Mouse (Mus musculus) layer of hippocampus, adult 18-20 months (tissue): Measurements from ENCODE around the gene Esd. TPM values are rescaled to one million over a fixed set of nuclear protein-coding genes. Genes with fewer than 3 reads are reported as not detected.
A peak's percentile ranks its signal among the peaks of the same experiment; 100 is the strongest.

Source experiments
- DNase-seq, 2 experiments: peaks; one replicate each; pipeline ENCODE4 v3.0.0; 2022; ENCODE audit warnings: low spot score in 2 of 2
- long read RNA-seq: library from polyadenylated mRNA; stranded (forward); transcript quantifications from one replicate; pipeline ENCODE4 v2.0.0, GENCODE M21; 2021
- total RNA-seq, 2 experiments: library from RNA; stranded (reverse); gene quantifications; 2 replicates each; pipeline ENCODE4 v1.2.3; 2021

Gene Esd
- 10 to 100 TPM; 81.5 to 86.5 TPM for total RNA-seq
- long read RNA-seq, transcript Esd-201 (9 exons, 1,988 nt) = major isoform, 39 of 41 reads
- long read RNA-seq, partial matches to known transcripts = 2 of 41 reads
- long read RNA-seq, other reads (novel, unspliced or antisense) = 0 of 41 reads

DNA sequence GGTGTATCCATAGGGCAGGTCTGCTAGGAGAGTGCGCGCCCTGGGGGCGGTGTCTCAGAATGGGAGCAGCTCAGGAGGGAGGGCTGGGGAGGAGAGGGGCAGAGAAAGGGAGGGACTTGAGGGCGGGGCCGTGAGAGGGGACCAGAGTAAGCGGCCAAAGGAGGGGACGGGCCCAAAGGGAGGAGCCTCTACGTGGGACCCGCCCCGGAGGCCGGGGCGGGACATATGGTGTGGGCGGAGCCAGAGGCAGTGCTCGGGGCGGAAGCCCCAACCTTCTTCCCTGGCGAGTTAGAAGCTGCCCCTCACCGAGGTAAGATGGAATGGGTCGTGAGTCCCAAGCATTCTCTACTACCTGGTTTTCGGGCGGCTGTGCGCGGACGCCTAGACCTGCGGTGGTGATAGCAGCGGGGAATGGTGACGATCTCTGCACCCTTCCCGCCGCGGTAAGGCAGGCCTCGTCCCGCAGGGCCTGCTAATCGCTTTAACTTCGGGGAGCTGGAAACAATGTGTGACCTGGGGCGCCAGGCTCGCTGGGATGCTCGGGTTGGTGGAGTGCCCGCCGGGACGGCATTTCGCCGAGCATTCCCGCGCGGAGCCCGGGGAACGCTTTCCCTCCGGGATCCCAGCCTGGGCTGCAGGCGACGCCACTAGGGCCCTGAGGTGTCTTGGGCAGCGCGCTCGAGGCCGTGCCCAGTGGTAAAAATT is at the start of gene Esd:
Gene Esd, plus strand, starts transcription at position 219 of the 705 bp plus-strand sequence.
- peak; percentile 86 to 90 for DNase-seq

DNA sequence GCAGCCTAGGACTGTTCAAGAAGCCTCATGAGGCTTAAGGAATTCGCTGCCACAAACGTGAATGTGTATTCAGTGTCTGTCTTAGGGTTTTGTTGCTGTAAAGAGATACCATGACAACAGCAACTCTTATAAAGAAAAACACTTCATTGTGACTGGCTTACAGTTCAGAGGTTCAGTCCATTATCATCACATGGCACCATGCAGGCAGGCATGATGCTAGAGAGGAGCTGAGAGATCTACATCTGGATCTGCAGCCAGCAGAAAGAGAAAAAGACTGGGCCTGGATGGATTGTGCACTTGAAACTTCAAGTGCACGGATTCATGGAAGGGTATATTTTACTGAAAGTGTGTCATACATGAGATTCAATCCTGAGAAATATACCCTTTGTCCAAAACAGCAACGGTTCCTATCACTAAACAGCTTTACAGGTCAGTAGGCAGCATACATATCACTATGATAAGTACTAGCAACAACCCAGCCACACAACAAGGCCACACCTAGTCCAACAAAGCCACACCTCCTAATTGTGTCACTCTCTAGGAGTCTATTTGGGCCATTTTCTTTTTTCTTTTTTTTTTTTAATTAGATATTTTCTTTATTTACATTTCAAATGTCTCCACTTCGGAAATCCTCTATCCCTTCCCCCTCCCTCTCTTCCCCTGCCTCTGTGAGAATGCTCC is 47.7 kb upstream of the Esd start:
- no peak for DNase-seq

DNA sequence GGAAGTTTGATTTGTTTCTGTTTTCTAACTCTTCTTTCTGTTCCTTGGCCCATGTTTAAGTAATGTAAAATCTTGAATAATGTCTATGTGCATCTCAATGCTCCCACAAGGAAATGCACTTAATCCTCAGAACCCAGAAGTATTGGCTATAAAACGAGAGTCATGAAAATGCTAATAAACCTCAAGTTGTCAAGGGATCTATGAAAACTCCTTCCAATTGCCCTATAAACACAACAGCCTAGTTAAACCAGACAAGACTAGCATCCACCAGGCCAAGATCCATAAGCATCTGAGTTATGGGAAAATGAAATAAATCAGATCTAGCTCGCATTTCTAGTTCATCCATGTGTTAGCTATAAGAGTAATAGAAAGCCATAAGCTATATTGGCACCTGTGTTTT is 40.1 kb upstream of the Esd start:
- no peak for DNase-seq

DNA sequence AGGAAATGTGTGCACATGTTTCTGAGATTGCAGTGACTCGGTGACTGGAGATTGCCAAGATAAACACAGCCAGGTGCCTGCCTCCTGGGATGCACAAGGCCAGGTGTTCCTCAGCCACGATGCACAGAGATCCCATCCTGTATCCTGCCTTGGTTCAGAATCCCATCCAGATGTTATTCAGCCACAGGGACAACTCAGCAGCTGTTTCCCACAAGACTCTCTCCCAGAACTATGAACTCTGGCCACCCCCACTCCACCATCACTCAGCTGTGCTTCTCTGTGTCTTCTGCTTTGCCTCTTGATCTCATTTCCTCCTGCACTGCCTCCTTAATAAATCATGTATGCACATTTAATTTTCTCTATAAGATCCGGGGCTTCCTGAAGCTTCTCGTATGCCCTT is 35.3 kb upstream of the Esd start:
- DNase-seq = no peak

DNA sequence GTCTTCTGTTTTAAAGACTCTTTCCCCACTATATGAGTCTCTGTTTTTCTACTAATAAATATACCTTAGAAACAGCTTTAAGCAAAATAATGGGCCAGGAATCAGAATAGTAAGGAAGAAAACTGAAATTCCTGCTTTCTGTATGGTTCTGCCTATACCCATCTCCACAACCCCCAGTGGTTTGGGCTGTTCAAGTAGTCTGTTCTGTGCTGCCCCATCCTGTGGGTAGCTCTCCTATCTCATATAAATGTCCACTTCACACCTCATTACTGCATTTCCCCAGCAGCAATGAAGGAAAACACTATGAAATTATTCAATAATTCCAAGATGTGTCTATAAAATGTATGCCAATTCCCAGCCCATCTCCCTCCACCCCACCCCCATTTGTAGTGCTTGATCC is 34.7 kb upstream of the Esd start:
- DNase-seq = no peak

DNA sequence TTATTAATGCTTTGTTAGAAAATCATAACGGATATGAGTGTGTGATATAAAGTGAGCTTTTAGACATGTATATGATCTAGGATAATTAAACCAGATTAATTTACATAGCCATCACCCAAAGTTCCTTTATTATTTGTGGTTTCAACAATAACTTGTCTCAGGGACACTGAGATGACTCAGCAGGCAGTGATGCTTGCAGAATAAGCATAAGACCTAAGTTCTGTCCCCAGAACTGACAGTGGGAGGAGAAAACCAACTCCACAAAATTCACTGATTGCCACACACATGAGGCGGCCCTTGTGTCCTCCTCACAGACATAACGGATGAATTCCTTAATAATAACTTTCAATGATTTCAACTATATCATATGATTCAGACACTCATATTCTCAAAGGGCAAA is 32.9 kb upstream of the Esd start:
- no peak for DNase-seq

DNA sequence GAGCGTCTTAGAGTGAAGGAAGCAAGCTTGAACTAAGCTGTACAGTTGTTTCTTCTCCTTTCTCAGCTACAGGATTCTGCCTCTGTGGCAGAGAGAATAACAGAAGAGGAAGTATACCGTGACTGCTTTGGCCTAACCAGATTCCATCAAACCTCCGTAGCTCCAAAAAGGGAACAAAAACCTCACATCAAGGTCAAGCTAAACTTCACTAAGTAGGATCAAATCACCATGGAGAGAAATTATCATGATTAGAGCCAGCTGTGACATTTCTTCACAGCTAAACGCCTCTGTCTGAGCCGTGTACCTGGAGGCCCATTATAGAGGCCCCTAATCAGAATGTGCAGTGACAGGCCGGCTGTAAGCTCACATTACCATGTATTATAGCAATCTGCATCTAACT is 28.2 kb upstream of the Esd start:
- DNase-seq = no peak

DNA sequence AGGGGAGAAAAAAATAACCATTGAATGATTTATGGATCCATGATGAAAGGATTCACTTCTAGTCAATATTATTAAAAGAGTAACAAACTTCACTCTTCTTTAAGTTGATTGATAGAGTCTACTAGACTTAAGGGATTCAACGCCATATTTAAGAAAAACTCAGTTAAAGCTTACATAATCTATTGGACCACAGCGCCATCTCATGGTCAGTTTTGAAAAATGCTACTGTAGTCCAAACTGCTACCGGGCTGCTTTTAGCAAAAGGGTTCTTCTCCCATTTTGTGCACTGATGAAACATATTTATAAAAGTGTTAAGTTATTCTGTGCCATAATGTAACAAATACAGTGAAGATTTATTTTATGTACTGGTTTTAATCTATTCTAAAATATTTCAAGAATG is 23.0 kb upstream of the Esd start:
- DNase-seq = peak; percentile 25 to 57

DNA sequence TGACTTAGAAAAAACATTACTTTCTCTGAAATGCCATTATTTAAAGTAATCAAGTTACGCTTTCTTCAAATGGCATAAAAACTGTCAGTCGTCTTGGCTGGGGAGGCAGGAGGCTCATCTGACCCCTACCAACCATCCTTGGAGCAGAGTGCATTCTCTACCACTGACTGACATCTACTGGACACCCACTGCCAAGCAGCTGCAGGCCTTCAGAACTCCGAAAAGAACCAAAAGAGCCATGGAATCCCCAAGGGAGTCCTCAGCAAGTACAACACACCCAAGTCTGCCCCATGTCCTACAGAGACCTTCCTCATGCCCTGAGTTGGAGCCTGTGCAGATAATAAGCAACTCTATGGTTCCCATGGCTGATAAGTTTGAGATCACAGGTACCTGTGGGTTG is 8.6 kb upstream of the Esd start:
- DNase-seq = no peak

DNA sequence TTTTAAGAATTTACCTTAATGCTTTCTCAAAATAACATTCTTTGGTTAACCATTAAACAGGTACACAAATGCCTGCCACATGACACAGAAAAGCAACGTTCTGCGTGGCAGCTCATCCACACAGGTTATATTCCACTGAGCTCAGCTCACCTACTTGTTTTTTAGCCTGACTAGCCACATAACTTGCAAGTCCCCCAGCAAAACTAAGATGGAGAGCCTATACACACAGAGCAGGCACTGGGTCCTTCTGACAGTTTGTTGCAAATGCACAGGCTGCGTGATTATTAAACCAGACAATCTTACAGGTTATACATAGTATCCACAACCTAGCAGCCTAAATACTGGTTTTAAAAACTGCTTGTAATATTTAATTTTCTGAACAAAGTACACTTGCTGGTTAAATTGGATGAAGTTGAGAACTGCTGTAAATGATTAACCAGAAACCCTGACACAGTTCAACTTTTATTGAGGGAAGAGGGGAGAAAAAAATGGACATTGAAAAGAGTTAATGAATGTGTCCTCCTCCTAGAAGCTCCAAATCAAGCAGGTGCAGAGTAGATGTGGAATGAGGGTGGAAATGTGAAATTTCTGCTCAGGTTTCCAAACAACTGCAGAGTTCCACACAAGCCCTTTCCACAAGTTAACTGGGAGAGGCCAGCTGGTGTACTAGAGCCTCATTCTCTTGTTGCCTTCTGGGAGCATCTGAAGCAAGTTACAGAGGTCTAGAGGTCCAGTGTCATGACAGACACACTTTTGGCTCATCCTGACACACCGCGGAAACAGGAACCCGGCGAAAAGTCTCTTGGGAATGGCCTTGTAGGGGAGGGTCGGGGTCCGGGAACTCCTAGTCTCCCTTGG is 647 bp upstream of the Esd start:
- DNase-seq = no peak

DNA sequence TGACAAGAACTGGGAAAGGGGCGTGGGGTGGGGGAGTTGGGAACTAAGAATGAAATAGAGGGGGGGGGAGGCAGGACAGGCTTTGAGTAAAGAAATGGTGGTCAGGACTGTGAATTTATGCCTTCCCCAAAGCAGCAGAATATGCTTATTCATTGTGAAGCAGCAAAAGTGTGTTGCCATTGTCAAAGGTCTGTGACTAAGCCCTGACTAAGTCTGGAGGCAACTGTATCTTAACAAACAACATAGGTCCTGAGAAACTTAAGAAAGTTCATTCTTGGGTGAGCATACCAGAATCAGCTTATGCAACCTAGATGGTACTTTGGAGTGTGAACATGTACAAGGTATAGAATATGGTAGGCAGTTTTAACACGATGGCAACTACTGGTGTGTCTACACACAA is 1.3 kb downstream of the Esd start:
- DNase-seq = no peak

DNA sequence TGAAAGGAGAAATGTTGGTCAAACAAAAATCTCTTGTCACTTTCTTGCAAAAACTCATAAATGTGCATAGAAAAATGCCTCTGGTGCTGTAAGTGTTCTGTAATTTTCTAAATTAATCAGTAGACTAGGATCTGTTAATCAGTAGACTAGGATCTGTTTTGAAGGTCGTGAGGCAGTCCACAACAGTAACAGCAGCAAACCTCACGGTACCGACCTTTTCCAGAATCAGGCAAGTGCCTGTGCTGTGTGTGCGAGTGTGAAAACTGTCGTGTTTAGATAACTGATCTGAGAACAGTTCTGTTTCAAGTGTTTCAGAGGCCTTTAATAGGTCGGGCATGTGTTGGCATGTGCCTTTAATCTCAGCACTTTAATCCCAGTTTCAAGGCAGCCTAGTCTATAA is 3.4 kb downstream of the Esd start:
- no peak for DNase-seq

DNA sequence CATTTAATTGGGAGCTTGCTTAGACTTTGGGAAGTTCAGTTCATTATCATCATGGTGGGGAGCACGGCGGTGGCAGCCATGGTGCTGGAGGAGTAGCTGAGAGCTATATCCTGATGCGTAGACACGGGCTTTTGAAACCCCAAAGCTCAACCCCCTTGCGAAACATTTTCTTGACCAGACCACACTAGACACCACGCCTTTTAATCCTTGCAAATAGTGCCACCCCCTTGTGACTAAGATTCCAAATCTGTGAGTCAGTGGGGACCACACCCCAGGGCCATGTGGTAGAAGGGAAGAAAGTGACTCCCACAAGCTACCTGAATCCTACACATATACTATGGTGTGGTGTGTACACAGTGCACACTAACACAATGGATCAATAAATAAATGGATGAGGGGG is 4.8 kb downstream of the Esd start:
- no peak for DNase-seq

DNA sequence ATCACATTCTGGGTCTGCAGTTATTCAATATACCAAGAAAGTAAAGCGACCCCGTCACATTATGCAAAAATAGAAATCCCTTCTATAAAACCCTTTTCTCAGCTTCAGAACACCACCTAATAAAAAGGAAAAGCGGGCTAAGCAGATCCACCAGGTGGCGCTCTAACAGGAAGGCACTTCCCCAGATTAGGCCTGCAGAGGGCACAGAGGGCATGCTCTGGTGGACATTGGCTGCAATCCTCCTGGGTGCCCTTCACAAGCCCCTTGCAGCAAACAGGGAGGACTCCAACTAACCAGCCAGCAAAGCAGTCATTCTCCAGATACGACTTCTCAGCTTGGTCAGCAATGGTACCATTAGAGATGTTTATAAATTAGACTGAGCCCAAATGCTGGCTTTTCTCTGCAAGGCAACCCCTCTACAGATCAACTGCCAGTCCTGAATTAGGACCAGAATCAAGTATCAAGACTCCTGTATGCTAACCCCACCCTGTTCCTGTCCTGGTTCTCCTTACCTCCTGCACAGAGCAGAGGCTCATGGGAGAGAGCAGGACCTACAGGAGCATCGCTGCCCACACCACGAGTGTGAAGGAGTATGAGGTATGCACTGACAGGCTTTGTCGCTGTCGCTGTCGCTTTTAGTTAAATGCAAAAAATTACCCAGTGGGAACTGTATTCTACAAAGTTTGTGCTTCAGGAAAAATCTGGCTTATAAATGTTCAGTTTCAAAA is 32.3 kb downstream of the Esd start:
- peak in 1 of 2 experiments; percentile 70 for DNase-seq

DNA sequence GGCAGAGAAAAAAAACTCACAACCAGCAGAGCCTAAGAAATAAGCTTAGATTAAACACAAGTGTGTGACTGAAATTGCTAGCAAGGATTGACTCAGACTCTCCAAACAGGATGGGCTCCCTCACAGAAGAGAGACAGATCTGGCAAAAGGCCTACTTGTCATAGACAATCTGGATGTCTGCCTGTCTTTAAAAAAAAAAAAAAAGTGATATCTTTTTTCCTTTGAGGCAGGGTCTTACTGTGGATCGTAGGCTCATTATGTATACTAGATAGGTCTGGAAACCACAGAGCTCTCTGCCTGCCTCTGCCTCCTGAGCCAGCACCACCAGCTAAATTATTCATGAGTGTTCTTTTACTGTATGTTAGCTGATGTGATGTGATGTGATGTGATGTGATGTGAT is 35.8 kb downstream of the Esd start:
- DNase-seq = peak in 1 of 2 experiments; percentile 24

DNA sequence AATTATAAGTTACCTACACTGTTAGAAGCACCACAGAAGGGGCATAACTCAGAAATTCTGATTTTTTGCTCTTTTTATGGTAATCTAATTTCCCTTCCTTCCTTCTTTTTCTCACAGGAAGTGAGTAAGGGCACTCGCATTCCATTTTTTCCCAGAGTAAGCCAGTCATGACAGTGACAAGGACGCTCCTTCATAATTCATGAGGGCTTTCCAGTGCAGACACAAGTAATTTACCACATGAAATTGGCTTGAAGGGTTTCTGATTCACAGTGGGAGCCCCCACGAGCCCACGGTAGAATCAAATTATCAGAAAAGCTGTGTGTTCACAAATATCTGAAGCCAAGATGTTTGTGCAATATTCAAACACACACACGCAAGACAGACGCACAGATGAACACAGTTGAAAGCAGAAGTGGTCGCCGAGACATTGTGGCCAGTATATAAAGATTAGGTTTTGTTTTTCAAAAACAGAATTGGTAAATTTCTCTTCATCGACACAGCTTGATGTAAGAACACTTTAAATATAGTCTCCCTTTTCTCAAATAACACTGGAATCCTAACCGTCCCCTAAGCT is 42.0 kb downstream of the Esd start:
- no peak for DNase-seq

DNA sequence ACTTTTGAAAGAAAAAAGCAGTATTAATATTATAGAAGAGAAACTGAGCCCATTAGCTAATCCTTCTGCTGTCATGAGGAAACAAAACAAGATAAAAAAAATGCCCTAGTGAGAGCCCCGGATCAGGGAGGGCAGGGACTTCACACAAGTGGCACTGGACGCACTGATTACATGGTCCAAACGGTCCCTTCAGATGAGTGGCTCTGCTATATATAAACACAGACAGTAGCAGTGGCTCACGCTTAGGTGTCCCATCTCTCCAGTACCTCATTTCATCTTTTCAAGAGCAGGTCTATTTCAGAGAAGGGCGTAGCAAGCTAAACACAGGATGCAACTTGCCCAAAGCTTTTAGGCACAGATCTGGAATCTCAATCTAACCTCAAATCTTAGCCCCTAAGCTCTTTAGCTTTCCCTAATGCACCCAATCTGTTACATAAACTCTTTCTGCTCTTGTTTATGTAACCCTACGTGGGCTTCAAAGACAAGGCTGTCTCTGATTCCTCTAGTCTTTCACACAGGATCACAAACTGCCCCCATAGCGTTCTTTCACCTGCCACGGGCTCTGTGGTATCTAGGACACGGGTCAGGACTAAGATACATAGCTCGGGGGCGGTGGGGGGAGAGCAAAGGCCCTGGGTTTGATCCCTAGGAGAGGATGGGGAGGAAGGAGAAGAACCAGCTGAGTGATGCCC is 52.3 kb downstream of the Esd start:
- DNase-seq = no peak

DNA sequence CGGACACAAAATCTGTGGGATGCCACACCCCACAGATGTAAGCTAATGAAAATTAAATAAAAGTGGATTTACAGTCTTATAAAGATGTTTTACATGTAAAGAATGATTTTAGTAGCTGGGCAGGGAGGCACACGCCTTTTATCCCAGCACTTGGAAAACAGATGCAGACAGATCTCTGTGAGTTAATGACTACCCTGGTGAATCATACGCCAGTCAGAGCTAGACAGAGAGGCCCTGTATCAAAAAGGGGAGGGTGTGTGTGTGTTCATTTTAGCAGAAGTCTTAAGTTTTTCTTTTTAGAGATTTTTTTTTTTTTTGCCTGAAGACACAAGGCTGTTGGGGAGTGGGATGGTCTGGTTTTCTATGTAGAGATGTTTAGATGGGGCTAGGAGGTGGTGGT is 55.6 kb downstream of the Esd start:
- no peak for DNase-seq

DNA sequence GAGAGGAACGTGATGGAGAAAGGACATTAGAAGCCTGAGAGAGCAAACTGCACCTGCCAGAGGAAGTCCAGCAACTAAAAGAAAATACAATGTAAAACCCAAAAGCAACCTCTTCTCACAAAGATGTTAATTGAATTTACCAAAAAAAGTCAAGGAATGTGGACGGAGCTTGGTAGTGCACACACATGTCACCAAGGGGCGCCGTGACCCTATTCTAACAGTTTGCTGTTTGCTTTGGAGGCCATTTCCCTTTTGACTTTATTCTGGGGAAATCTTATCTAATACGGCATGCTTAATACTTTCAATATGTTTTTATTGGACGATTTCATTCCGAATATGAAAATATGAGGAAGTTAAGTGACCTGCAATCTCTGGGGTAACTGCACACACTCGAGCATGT is 56.7 kb downstream of the Esd start:
- no peak for DNase-seq

DNA sequence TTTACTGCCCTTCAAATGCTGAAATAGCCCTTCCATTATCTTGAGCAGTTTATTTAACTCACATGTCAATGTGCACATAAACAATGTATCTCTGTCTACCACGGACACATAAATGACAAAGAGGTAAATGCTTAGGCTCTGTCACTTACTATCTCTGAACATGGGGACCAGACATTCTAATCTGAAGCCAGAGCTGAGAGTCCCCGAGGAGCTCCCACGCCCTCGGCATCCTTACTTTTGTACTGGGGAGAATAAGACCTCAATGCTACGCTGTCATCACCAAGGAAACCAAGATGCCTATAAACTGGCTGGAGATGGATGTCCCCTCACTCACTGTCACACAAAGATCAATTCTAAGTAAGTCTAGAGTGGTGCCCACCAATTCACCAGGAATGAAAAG is 58.4 kb downstream of the Esd start:
- no peak for DNase-seq
